Mouse (Mus musculus) stomach, embryonic 14.5 days (tissue): ENCODE data around the gene Ankle2. TPM values are rescaled to one million over a fixed set of nuclear protein-coding genes. Genes with fewer than 3 reads are reported as not detected.

ENCODE experiments used
- ATAC-seq: fragments of 200-750 bp; cut with Nextera tagmentation; 2 replicates; pipeline ENCODE4 v1.8.0; 2017; ENCODE audit warnings: low read depth, moderate TSS enrichment; ENCODE audit not compliant: insufficient number of reproducible peaks, insufficient read depth, low FRiP score
- H3K27ac ChIP-seq: fragments of 300-500 bp; sonication (generic); 2 replicates; pipeline ENCODE4 v1.5.1; 2014; ENCODE audit warnings: mild to moderate bottlenecking, low read length, moderate library complexity, mixed read lengths
- H3K27me3 ChIP-seq: fragments of 300-500 bp; sonication (generic); 2 replicates; pipeline ENCODE4 v1.6.1; 2014; ENCODE audit warnings: low read length, control low read depth, mixed read lengths; ENCODE audit not compliant: control insufficient read depth, insufficient read depth
- H3K36me3 ChIP-seq: fragments of 300-500 bp; sonication (generic); 2 replicates; pipeline ENCODE4 v1.6.1; 2014; ENCODE audit warnings: mild to moderate bottlenecking, control low read depth, low read length, moderate library complexity, mixed read lengths; ENCODE audit not compliant: control insufficient read depth, insufficient read depth
- H3K4me1 ChIP-seq: fragments of 300-500 bp; sonication (generic); 2 replicates; pipeline ENCODE4 v1.6.1; 2014; ENCODE audit warnings: low read length, control low read depth, mixed read lengths; ENCODE audit not compliant: control insufficient read depth, insufficient read depth
- H3K4me2 ChIP-seq: fragments of 300-500 bp; sonication (generic); replicated peaks from 2 replicates; pipeline ENCODE4 v1.6.1; 2014; ENCODE audit warnings: low read depth, low read length, control low read depth
- H3K4me3 ChIP-seq: fragments of 300-500 bp; sonication (generic); 2 replicates; pipeline ENCODE4 v1.5.1; 2014; ENCODE audit warnings: low read depth, low read length, control low read depth
- H3K9ac ChIP-seq: fragments of 300-500 bp; sonication (generic); replicated peaks from 2 replicates; pipeline ENCODE4 v1.6.1; 2014; ENCODE audit warnings: low read depth, mild to moderate bottlenecking, control low read depth, low read length, moderate library complexity, mixed read lengths
- H3K9me3 ChIP-seq: fragments of 300-500 bp; sonication (generic); 2 replicates; pipeline ENCODE4 v1.6.1; 2016; ENCODE audit warnings: low read depth, low read length, control low read depth; ENCODE audit not compliant: control insufficient read depth
- WGBS: fragments of 180-500 bp; shearing (Covaris S2); extraction: QIAGEN DNeasy Blood & Tissue Kit; methylation state at CpG from one replicate; pipeline ENCODE4 v1.1.7; 2014; 5-methylcytosine and 5-hydroxymethylcytosine counted together
- polyA plus RNA-seq: library from polyadenylated mRNA; unstranded; fragments of >200 nt; fragmentation: Nextera tagmentation; extraction: Ambion mirVana; gene quantifications from 2 replicates; pipeline ENCODE4 v1.2.1, GENCODE M21; 2014

The Ankle2 gene
- polyA plus RNA-seq, 1 experiment from 2014 or later, result 35.3 TPM

DNA sequence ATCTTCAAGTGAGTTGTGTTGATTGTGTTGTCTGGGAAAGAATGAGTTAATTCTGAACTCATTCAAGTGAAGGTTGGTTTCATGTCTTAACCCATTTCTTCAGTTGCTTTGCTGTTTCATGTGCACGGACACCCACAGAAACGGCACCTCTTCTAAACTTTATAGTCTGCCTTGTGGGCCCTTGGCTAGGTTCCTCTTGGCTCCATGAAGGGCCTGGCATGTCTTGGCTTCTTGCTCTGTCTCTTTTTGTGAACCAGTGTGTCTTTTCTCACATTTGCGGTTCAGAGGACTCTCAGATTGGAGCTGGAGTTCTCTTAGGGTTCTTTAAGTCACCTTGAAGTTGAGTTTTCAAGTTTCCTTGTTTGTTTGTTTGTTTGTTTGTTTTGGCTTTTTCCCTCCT is 5.7 kb upstream of the Ankle2 start:
- H3K4me1 ChIP-seq, result 0 out of 2 replicates have a peak, but pooled peaks cover under 1% of the 10 kb centered on the region
- no peak overlapping the region for H3K27ac ChIP-seq
- no peaks in the 10 kb centered on the region for H3K9me3 ChIP-seq
- H3K9ac ChIP-seq, result no peak overlapping the region
- ATAC-seq, result no peak
- WGBS, result 88% methylated on average over 3 of the region's 3 CpGs
- H3K4me3 ChIP-seq, result no peak overlapping the region
- no peaks in the 10 kb centered on the region for H3K27me3 ChIP-seq
- peaks cover 35% of the 10 kb centered on the region for H3K36me3 ChIP-seq
- H3K4me2 ChIP-seq, result no peak overlapping the region

DNA sequence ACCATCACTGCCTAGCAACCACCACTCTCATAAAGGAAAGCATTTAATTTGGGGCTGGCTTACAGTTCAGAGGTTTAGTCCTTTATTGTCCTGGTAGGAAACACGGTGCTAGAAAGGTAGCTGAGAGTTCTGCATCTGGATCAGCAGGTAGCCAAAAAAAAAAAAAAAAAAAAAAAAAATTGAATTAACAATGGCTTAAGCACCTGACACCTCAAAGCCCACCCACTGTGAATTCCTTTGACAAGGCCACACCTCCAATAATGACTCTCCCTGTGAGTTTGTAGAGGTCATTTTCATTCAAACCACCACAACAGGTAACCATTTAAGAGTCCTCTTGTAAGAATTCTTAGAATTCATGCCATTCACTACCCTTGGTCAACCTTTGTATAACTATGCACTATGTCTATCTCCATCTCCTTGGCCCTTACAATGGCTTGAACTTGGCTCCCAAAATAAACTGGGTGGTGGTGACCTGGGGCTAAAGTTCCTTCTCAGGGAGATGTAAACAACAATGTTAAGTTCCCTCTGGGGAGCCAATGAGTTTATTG is 3.4 kb upstream of the Ankle2 start:
- no peak for ATAC-seq
- peaks cover 15% of the 10 kb centered on the region for H3K36me3 ChIP-seq
- H3K4me3 ChIP-seq, result no peak overlapping the region
- 0 out of 2 replicates have a peak, but pooled peaks cover 3% of the 10 kb centered on the region for H3K4me1 ChIP-seq
- no peaks in the 10 kb centered on the region for H3K9me3 ChIP-seq
- 34% methylated on average over 1 of the region's 1 CpGs for WGBS
- no peak overlapping the region for H3K9ac ChIP-seq
- H3K4me2 ChIP-seq, result no peak overlapping the region
- H3K27ac ChIP-seq, result no peak overlapping the region
- H3K27me3 ChIP-seq, result no peaks in the 10 kb centered on the region

DNA sequence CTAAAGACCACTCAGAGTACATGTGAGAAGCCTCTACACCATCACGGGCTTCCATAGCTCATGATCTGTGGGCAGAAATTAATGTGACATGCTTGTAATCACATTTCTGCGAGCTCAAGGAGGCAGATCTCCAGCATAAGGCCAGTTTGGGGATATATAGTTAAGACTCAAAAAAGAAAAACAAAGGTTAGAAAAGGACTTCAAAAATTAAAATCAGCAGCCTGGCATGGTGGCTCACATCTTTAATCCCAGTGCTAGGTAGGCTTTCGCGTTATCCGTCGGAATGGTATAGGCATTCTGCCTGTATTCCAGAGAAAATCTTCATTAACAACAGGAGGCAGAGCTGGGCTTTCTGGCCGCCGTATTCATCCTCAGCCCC is 414 bp upstream of the Ankle2 start:
- H3K9ac ChIP-seq, result peak overlapping the region; percentile 94
- peak overlapping the region; percentile 96 for H3K27ac ChIP-seq
- no peak for ATAC-seq
- 9% methylated on average over 8 of the region's 8 CpGs for WGBS
- no peaks in the 10 kb centered on the region for H3K27me3 ChIP-seq
- H3K4me1 ChIP-seq, result 0 out of 2 replicates have a peak, but pooled peaks cover 3% of the 10 kb centered on the region
- H3K9me3 ChIP-seq, result no peaks in the 10 kb centered on the region
- H3K36me3 ChIP-seq, result peaks cover 11% of the 10 kb centered on the region
- H3K4me3 ChIP-seq, result peak overlapping the region; percentile 99
- peak overlapping the region; percentile 78 for H3K4me2 ChIP-seq

DNA sequence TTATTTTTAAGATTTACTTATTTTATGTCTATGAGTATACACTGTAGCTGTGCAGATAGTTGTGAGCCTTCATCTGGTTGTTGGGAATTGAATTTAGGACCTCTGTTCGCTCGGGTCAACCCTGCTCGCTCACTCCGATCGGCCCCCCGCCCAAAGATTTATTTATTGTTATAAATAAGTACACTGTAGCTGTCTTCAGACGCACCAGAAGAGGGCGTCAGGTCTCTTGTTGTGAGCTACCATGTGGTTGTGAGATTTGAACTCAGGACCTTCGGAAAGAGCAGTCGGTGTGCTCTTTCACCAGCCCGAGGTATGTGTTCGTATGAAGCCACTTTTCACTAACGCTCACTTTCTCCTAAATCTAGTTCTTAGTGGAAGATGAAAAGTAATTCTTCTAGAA is 834 bp downstream of the Ankle2 start:
- H3K27me3 ChIP-seq, result no peaks in the 10 kb centered on the region
- peak overlapping the region; percentile 58 for H3K4me2 ChIP-seq
- H3K27ac ChIP-seq, result no peak overlapping the region
- H3K9ac ChIP-seq, result peak overlapping the region; percentile 94; the same call in 1 of the 2 replicates
- H3K4me3 ChIP-seq, result peak overlapping the region; percentile 99
- H3K36me3 ChIP-seq, result peaks cover 13% of the 10 kb centered on the region
- no peaks in the 10 kb centered on the region for H3K9me3 ChIP-seq
- WGBS, result 42% methylated on average over 13 of the region's 13 CpGs
- no peak for ATAC-seq
- H3K4me1 ChIP-seq, result 0 out of 2 replicates have a peak, but pooled peaks cover 3% of the 10 kb centered on the region

DNA sequence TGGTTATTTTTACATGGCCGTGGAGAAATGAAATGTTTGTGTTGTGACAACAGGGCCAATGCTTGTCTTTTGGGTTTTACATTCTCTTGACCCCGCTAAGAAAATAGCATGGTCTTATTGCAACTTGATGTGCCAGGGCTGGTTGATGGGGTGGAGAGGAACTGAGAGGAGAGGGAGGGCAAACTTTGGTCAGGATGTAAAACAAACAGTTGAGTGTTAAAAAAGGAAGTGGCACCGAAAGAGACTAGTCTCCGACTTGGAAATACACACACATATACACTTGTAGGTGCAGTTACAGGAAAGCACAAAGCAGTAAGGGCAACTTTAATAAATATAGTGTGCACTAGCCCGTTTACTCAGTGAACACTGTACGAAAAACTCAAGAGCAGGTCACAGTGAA is 1.5 kb downstream of the Ankle2 start:
- H3K4me2 ChIP-seq, result peak overlapping the region; percentile 58; the same call in 1 of the 2 replicates
- no peaks in the 10 kb centered on the region for H3K9me3 ChIP-seq
- no peaks in the 10 kb centered on the region for H3K27me3 ChIP-seq
- H3K27ac ChIP-seq, result no peak overlapping the region
- no peak overlapping the region for H3K9ac ChIP-seq
- no peak overlapping the region for H3K4me3 ChIP-seq
- H3K4me1 ChIP-seq, result 0 out of 2 replicates have a peak, but pooled peaks cover 3% of the 10 kb centered on the region
- WGBS, result 79% methylated on average over 6 of the region's 6 CpGs
- H3K36me3 ChIP-seq, result peaks cover 15% of the 10 kb centered on the region
- no peak for ATAC-seq

DNA sequence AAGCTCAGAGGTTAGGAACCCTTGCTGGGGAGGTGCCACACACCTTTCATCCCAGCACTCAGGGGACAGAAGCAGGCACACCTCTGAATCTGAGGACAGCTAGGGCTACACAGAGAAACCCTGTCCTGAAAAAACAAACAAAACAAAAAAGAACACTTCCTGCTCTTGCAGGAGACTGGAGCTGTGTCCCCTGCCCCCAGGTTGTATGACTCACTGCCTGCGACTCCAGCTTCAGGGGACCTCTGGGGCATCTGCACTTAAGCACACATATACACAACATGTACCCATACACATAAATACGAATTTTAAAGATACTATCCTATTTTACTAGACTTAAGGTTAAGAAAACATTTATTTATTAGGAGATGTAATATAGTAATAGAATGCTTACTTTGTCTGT is 13.3 kb downstream of the Ankle2 start:
- Histone ChIP-seq H3K36me3 (peaks cover 77% of the 10 kb centered on the region), H3K4me3 (no peak overlapping the region), H3K27ac (no peak overlapping the region), H3K4me1 (no peaks in the 10 kb centered on the region), H3K9me3 (no peaks in the 10 kb centered on the region), H3K27me3 (no peaks in the 10 kb centered on the region), H3K4me2 (no peak overlapping the region), H3K9ac (no peak overlapping the region)
- WGBS, result 77% methylated on average over 2 of the region's 2 CpGs
- no peak for ATAC-seq

DNA sequence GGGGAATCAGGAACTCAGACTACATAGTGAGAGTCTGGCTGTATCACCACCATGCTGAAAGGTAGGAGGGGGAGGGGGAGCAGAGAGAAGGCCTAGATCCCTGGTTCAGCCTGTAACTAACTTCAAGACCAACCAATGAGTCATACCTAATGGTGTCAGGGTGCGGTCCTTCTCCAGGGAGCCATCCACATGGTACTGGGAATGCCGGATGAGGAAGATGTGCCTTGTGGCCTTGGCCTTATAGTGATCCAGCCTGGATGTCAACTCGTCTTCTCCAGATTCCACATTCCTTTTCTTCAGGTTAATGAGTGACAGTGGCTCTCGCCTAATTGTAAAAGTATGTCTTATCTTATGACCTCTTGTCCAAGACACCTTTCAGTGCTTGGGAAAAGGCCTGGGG is 36.1 kb downstream of the Ankle2 start:
- Histone ChIP-seq H3K4me1 (peaks cover 6% of the 10 kb centered on the region; the same call in 1 of the 2 replicates), H3K9me3 (no peaks in the 10 kb centered on the region), H3K9ac (no peak overlapping the region), H3K4me3 (no peak overlapping the region), H3K27me3 (no peaks in the 10 kb centered on the region), H3K4me2 (no peak overlapping the region), H3K36me3 (peaks cover 27% of the 10 kb centered on the region), H3K27ac (no peak overlapping the region)
- no peak for ATAC-seq
- WGBS, result 89% methylated on average over 4 of the region's 4 CpGs

DNA sequence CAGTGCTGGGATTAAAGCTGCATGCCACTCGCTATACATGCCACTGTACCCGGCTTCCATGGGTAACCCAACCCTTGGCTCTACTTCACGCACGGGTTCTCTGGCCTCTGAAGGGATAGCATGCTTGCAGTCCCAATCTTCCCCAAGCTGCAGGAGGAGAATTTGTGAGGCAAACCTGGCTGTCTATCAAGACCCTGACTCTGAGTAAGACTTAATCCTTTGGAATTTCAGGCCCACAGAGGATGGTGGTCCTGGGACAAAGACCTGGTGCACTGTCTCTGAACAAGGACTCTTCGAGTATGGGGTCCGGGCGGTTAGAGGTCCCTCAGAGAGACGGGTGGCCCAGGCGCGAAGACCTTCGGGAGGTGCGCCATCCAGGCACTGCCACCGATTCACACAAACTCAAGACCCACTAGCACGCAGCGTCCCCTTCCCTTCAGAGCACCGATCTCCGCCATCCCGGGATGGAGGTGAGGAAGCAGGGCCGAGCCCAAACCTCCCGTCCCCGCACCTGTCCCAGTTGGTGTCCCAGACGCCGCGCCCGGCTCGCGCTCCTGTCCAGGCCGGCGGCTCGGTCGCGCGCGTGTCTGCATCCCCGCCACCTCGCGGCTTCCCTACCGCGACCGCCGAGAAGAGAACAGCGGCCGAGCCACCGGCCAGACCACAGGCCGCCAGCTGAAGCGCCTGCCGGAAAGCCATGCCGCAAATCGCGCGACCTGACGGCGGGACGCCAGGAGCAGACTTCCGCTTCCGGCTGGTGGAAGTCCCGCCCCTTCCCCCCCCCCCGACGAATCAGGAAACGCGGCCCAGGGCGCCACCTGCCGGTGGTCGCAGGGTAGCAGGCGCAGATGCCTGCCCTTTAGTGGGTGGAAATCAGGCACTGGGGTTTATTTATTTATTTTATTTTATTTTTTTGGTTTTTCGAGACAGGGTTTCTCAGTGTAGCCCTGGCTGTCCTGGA is 38.6 kb downstream of the Ankle2 start, which contains the start of gene Pgam5:
Gene Pgam5, minus strand, starts transcription at position 773 of the 961 bp plus-strand sequence.
- Histone ChIP-seq H3K27me3 (no peaks in the 10 kb centered on the region), H3K4me1 (peaks cover 6% of the 10 kb centered on the region; the same call in 1 of the 2 replicates), H3K9me3 (no peaks in the 10 kb centered on the region), H3K27ac (peak within 1 kb of the TSS; percentile 62; the same call in 1 of the 2 replicates), H3K4me2 (peak within 1 kb of the TSS; percentile 79), H3K4me3 (peak within 1 kb of the TSS; percentile 94), H3K36me3 (peaks cover 26% of the 10 kb centered on the region), H3K9ac (peak within 1 kb of the TSS; percentile 63)
- ATAC-seq, result peak; percentile 90
- under 1% methylated on average over 62 of the region's 66 CpGs for WGBS
